Mouse (Mus musculus) lung, adult 2 months (tissue): ENCODE data around the gene Usp30.

Source experiments
- CTCF ChIP-seq: fragments of 200-500 bp; IDR thresholded peaks from 2 replicates; pipeline ENCODE4 v1.5.1; 2011; ENCODE audit warnings: mild to moderate bottlenecking, low read length, control low read depth; ENCODE audit not compliant: insufficient read depth
- POLR2A ChIP-seq: fragments of 200-500 bp; IDR thresholded peaks from 2 replicates; pipeline ENCODE4 v1.6.1; 2011; ENCODE audit warnings: low read depth, mild to moderate bottlenecking, control low read depth, low read length, borderline replicate concordance; ENCODE audit errors: extremely low read depth

- no peak for TF ChIP-seq POLR2A
- TF ChIP-seq CTCF, result no peak
Measured at GRCm38 (mm10) chr5:114173877-114174581, 108.8 kb downstream of the Usp30 start.
